Mouse (Mus musculus) T-helper 2 cell (primary cell): ENCODE measurements around the gene Hacd4.
"Not testable (repeated sequence)": the region's sequence is repeated elsewhere in the genome, so short reads cannot be mapped to it uniquely, and the experiment has no call there.

ENCODE experiments used
- in situ Hi-C: fragments of 300-600 bp; cut with MboI, MseI; formaldehyde crosslinking; loops from one replicate; pipeline ENCODE4 v1.15.1; 2025; ENCODE audit warnings: high pct_unique_total_duplicates

Hacd4 gene

GRCm38 (mm10) chr4:88436593-88437165 lies 2.0 kb downstream of the Hacd4 start:
- in situ Hi-C loops, result loop anchor here (10.0 kb wide), 1 partner anchor 1088 kb away; no protein-coding TSS in a partner anchor

- in situ Hi-C loops, result loop anchor here (10.0 kb wide), 1 partner anchor 1092 kb away; no protein-coding TSS in a partner anchor
Observed at GRCm38 (mm10) chr4:88432412-88433024, 6.2 kb downstream of the Hacd4 start.

DNA sequence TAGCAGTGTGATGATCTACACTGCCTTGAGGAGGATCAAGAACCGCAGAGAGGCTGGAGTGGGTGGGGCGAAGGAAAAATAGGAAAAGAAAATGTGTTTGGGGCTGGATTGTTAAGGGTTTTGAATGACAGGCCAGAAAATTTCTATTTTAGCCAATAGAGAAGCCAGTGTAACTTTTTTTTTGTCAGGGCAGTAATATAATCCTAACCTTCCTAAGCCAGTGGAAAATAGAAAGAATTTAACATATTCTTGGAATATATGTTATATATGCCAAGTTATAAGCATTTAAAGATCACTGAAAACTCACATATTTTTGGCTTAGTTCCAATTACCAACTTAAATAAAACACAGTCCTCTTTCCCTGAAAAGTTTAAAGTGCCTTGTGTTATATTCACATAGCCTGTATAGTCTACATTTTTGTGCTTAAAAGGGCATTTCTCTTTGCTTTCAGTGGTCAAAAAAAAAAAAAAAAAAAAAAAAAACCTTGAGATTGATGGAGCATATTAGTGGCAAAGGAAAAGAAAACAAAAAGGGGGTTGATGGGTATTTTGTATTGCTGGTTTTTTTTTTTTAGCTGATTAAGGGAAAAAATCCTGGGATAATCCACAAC lies 11.0 kb downstream of the Hacd4 start:
- in situ Hi-C loops, result no loop called here

DNA sequence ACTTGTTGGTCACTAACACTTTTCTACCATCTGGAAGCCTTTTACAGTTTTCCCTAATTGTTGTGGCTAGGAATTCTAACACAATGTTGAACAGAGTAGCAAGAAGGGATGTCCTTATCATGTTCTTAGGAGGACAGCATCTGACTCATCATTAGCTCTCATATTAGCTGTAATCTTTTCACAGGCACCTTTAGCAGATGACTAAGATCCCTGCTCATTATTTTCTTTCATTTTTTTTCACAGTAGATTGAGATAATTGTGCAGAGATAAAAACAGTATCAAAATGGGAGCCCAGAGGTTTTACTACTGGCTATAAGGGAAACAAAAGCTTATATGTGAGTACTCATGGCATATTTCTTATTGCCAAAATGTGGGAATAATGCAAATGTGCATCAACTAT lies 14.2 kb downstream of the Hacd4 start:
- in situ Hi-C loops, result no loop called here

- in situ Hi-C loops, result no loop called here
Observed at GRCm38 (mm10) chr4:88419378-88419777, 19.4 kb downstream of the Hacd4 start.

DNA sequence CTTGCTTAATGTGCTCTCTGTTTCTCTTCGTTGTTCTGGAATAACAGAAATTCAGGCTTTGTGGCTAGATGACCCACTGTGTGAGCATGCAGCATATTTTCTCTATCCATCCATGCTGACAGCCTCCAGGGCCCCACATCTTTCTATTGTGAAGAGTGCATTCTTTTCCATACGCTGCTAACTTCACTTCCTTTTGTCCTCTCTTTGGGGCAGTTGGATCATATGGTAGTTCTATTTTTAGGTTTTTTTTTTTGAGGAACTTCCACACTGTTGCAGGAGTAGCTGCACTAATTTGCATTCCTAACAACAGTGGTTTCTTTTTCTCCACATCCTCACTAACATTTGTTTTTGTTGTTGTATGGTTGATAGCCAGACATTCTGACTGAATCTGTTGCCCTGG lies 23.7 kb downstream of the Hacd4 start:
- in situ Hi-C loops, result no loop called here

GRCm38 (mm10) chr4:88412331-88412730 lies 26.4 kb downstream of the Hacd4 start:
- in situ Hi-C loops, result no loop called here

GRCm38 (mm10) chr4:88409279-88409678 lies 29.4 kb downstream of the Hacd4 start:
- in situ Hi-C loops, result no loop called here

GRCm38 (mm10) chr4:88406887-88407696 lies 31.6 kb downstream of the Hacd4 start:
- in situ Hi-C loops, result no loop called here

- in situ Hi-C loops, result no loop called here
Observed at GRCm38 (mm10) chr4:88402884-88403283, 35.8 kb downstream of the Hacd4 start.

GRCm38 (mm10) chr4:88400992-88401313 lies 37.8 kb downstream of the Hacd4 start:
- in situ Hi-C loops, result no loop called here

DNA sequence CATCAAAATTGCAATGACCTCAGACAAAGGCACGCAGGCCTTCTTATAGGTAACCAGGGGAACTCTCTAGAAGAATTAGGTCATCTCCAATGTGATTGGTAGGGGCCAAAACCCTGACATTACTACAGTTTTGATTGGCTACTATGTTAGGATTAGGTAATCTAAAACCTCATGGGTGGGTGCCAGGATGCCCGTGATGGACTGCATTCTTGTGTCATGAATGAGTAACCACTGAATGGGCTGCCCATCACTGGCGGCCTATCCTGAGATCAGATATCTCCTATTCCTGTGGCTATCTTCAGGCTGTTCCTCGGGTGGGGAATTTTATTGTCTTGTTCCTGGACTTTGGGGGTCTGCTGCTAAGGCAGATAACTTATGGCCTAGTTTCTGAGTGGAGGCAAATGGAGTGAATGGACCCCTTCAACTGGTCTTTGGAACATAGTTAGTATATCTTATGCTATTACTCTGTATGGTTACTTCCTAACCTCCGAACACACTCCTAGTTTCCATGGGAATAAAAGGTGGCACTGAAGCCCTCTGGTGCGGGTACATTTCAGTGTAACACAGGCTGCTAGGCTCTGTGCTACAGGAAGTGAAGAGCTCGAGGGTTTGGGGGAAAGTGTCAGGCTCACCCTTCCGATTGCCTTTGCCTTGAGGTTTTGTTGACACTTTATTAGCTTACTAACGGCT lies 38.3 kb downstream of the Hacd4 start:
- in situ Hi-C loops, result no loop called here

DNA sequence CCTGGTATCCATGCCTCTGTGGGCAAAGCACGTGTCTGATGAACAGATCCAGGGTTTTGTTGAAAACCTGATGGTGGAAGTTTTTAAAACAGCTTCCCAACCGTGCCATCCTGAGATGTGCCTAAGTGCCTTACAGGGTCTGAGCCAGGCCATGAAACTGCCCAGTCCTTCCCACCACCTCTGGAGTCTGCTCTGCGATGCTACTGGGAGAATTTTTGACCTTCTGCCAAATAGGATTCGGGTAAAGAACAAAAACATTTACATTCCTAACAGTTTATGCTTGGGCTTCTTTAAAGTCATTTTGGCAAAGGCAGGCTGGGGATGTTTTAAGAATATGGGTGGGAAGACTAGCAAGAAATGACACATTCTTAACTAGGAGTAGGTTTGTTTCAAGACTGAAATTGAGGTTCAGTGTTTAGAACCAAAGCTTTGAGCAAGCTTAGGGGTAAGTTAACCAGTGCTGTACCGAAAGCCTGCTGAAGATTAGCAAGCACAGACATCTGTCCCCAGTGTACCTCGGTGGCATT lies 41.7 kb downstream of the Hacd4 start:
- in situ Hi-C loops, result no loop called here

- in situ Hi-C loops, result no loop called here
Observed at GRCm38 (mm10) chr4:88395717-88396116, 43.0 kb downstream of the Hacd4 start.

- in situ Hi-C loops, result not testable (repeated sequence)
Observed at GRCm38 (mm10) chr4:88390596-88390995, 48.1 kb downstream of the Hacd4 start.

DNA sequence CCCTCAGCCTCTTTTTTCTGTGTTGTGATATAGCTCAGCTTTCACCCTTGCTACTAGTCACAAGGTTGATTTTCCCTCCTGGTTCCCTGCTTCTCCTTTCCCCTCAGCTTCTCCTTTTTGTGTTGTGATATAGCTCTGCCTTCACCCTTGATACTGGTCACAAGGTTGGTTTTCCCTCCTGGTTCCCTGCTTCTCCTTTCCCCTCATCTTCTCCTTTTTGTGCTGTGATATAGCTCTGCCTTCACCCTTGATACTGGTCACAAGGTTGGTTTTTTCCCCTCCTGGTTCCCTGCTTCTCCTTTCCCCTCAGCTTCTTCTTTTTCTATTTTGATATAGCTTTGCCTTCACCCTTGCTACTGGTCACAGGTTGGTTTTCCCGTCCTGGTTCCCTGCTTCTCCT lies 48.7 kb downstream of the Hacd4 start:
- in situ Hi-C loops, result no loop called here

DNA sequence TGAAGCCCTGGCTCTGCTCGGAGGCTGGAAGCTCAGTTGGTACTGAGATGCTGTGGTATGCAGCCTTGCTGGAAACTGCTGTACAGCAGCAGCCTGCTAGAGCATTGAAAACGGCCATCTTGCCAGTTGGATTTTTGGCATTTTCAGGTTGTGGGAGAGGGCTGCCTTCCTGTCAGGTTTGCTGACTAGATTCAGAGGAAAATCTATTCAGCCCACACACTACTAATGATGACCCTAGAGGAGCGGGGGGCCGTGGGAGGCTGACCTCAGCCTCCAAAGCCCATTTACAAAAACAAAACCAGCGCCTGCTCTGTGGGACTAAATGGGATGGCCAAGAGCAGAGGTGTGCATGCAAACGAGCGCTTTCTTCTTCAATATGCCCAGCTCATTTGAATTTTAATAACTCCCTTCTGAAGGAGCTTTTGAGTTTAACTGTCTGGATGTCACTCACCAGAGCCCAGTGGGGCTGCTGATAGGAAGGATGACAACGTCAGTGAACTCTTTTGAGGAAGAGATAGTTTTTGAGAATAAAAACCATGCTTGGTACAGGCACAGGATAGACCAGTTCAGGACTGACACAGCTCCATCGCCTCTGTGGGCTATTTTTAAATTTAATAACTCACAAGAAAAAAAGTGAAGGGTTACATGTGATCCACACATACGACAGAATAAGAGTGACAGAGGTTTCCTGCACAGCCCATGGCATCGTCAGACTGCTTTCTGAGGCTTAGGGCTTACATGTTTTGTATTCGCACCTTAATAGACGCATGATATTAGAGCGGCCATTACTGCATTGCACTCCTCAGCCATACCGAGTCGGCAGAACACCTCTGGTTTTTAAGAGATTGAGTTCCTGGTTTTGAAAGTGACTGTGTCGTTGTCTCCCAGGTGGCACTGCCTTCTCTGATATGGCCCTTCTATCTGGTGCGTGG lies 66.2 kb downstream of the Hacd4 start:
- in situ Hi-C loops, result no loop called here

DNA sequence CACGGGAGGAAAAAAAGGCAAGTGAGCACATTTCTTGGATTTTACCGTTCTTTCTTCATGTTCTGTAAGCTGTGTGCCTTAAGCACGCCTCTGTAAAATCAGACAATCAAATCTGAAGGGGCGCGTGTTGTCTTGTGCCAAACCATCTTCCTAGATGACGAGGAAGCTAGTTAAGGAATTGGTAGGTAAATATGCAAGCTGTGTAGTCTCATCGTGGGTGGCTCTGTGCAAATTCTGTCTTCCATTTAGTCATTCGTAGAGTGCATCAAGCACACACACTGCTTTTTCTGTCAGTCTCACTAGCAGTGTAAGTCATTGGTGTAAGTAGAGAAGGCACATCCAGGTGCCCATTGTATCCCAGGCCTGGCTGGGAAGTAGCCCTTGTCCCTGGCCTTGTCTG lies 67.9 kb downstream of the Hacd4 start:
- in situ Hi-C loops, result no loop called here

DNA sequence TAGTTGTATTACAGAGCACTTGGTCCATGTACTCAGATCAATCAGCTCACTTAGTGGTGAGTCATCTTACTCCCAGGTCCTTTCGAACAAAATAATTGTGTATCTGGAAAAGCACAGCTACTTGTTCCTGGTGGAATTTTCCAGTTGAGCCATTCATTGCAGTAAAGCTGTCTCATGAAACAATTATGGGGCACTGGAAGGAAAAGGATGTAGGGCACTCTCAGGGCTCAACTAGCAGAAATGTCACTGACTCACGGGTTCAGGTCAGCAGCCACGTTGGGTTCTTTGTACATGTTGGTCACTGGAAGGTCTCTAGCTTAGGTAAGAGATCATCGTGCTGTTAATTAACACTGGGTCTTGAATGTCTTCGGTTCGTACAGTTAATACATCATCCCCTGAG lies 68.8 kb downstream of the Hacd4 start:
- in situ Hi-C loops, result no loop called here

DNA sequence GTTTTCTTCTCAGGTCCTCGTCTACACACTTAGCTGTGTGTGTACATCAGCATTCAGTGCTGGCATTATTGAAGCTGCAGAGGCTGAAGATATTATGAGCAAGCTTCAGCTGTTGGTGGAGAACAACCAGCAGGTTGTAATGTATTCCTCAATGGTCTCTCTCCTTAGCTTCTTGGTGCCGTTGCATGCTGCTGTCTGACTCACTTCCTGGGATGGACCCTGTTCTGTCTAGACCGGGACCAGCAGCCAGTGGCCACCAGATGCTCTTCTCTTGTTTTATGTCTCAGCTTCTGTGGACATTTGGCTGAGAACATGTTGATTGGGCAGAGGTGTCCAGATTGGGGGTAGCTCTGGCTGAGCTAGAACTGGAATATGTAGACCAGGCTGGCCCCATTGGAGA lies 81.3 kb downstream of the Hacd4 start:
- in situ Hi-C loops, result no loop called here

GRCm38 (mm10) chr4:88356652-88357051 lies 82.1 kb downstream of the Hacd4 start:
- in situ Hi-C loops, result no loop called here
